Mouse (Mus musculus): ENCODE results near the gene Tas2r136. TPM values are rescaled to one million over a fixed set of nuclear protein-coding genes. Genes with fewer than 3 reads are reported as not detected.
A peak's percentile ranks its signal among the peaks of the same experiment; 100 is the strongest.

Tas2r136 gene
- polyA plus RNA-seq (2015; fragmentation: Nextera tagmentation; extraction: Ambion mirVana): not detected in 2 replicates

GRCm38 (mm10) chr6:132778062-132778461 is at the start of gene Tas2r136:
Tas2r136 (minus strand) TSS chr6:132778162.
- no peak for ATAC-seq (ENCODE audit: low read depth)
- Histone ChIP-seq H3K27ac (ENCODE audit: low read length) (no peak within 1 kb of the TSS), H3K9ac (ENCODE audit: low read length) (no peak within 1 kb of the TSS), H3K27me3 (ENCODE audit: control insufficient read depth, insufficient read depth, low read depth, low read length) (no peaks in the 10 kb centered on the region), H3K9me3 (ENCODE audit: control insufficient read depth, low read length) (no peaks in the 10 kb centered on the region), H3K4me1 (replicated peaks; ENCODE audit: control insufficient read depth, insufficient read depth, low read length) (no peaks in the 10 kb centered on the region), H3K4me3 (ENCODE audit: low read length) (no peak within 1 kb of the TSS), H3K4me2 (ENCODE audit: low read depth, low read length) (no peak within 1 kb of the TSS), H3K36me3 (ENCODE audit: control insufficient read depth, insufficient read depth, low read length) (no peaks in the 10 kb centered on the region)

DNA sequence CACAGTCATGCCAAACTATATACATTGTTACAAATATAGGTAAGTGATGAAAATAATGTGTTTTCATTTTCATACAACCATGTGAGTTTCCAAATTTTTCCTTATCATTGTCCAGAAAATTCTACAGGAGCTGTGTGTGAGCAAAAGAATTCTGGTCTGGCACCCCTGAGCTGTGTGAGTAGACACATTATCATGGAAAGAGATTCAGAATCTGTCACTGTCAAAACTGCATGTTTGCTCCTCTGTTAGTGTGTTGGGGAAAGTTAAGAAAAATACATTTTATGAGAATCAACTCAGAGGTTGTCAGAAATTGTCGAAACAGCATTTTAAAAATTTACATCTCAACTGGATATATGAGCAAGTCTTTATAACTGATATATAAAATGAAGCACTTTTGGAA is 24.6 kb upstream of the Tas2r136 start, which contains the start of gene Tas2r117:
Tas2r117 (plus strand) TSS at position 301 of the 400 bp plus-strand sequence.
- WGBS: 84% methylated on average over 1 of the region's 1 CpGs
- Histone ChIP-seq H3K4me2 (ENCODE audit: low read depth, low read length) (no peak within 1 kb of the TSS), H3K9ac (ENCODE audit: low read length) (no peak within 1 kb of the TSS), H3K27ac (ENCODE audit: low read length) (no peak within 1 kb of the TSS), H3K27me3 (ENCODE audit: control insufficient read depth, insufficient read depth, low read depth, low read length) (no peaks in the 10 kb centered on the region), H3K4me1 (replicated peaks; ENCODE audit: control insufficient read depth, insufficient read depth, low read length) (no peaks in the 10 kb centered on the region), H3K9me3 (ENCODE audit: control insufficient read depth, low read length) (no peaks in the 10 kb centered on the region), H3K4me3 (ENCODE audit: low read length) (no peak within 1 kb of the TSS), H3K36me3 (ENCODE audit: control insufficient read depth, insufficient read depth, low read length) (no peaks in the 10 kb centered on the region)
- no peak for ATAC-seq (ENCODE audit: low read depth)

- Histone ChIP-seq H3K36me3 (ENCODE audit: control insufficient read depth, insufficient read depth, low read length) (no peaks in the 10 kb centered on the region), H3K4me3 (ENCODE audit: low read length) (no peak overlapping the region), H3K27me3 (ENCODE audit: control insufficient read depth, insufficient read depth, low read depth, low read length) (no peaks in the 10 kb centered on the region), H3K9me3 (ENCODE audit: control insufficient read depth, low read length) (peaks cover 9% of the 10 kb centered on the region; the same call in 1 of the 2 replicates), H3K9ac (ENCODE audit: low read length) (no peak overlapping the region), H3K4me2 (ENCODE audit: low read depth, low read length) (no peak overlapping the region), H3K27ac (ENCODE audit: low read length) (no peak overlapping the region), H3K4me1 (replicated peaks; ENCODE audit: control insufficient read depth, insufficient read depth, low read length) (no peaks in the 10 kb centered on the region)
- 10% methylated on average over 1 of the region's 1 CpGs for WGBS
- peak; percentile 88 for ATAC-seq (ENCODE audit: low read depth)
Observed at GRCm38 (mm10) chr6:132795393-132795792, 17.4 kb upstream of the Tas2r136 start.

DNA sequence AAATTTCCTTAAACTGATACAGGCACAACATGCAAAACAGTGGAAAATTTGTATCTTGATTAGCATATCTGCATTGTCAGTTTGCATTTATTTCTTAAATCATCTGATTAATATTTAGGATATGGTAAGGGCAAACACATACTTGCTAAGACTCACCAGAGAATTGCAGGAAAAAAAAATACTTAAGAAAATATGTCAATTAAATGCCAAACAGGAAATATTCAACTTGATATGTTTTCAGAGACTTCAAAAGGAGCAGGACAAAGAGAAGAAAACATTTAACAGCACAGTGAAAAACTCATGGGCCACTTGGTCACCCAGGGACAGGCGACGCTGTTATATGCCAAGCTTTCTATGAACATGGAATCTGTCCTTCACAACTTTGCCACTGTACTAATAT is 16.1 kb downstream of the Tas2r136 start, which contains the start of gene Tas2r102:
Tas2r102 (plus strand) TSS at position 301 of the 400 bp plus-strand sequence.
- WGBS: 81% methylated on average over 2 of the region's 2 CpGs
- H3K27me3 ChIP-seq (ENCODE audit: control insufficient read depth, insufficient read depth, low read depth, low read length): no peaks in the 10 kb centered on the region

DNA sequence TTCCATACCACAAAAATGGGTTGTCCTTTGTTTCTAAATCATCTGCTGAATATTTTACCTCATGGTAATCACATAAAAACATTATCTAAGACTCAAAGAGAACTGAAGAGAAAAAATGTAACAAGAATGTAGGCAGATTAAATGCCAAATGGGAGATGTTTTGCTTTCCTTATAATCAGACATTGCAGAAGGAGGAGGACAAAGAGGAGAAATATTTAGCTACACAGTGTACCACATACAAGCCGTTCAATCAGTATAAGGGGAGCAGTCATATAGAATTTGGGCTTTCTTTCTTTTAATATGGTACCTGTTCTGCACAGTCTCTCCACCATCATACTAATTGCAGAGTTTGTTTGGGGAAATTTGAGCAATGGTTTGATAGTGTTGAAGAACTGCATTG is 23.5 kb downstream of the Tas2r136 start, which contains the start of gene Tas2r124:
Tas2r124 (plus strand) TSS at position 301 of the 400 bp plus-strand sequence.
- Histone ChIP-seq H3K36me3 (ENCODE audit: control insufficient read depth, insufficient read depth, low read length) (no peaks in the 10 kb centered on the region), H3K9ac (ENCODE audit: low read length) (no peak within 1 kb of the TSS), H3K4me3 (ENCODE audit: low read length) (no peak within 1 kb of the TSS), H3K27ac (ENCODE audit: low read length) (no peak within 1 kb of the TSS), H3K9me3 (ENCODE audit: control insufficient read depth, low read length) (no peaks in the 10 kb centered on the region), H3K27me3 (ENCODE audit: control insufficient read depth, insufficient read depth, low read depth, low read length) (no peaks in the 10 kb centered on the region), H3K4me2 (ENCODE audit: low read depth, low read length) (no peak within 1 kb of the TSS), H3K4me1 (replicated peaks; ENCODE audit: control insufficient read depth, insufficient read depth, low read length) (no peaks in the 10 kb centered on the region)
- 76% methylated on average over 1 of the region's 1 CpGs for WGBS
- ATAC-seq (ENCODE audit: low read depth): no peak

More for the DNA sequence above, 16.1 kb downstream of the Tas2r136 start, which contains the start of gene Tas2r102:
- ATAC-seq (ENCODE audit: low read depth): no peak
- Histone ChIP-seq H3K9me3 (ENCODE audit: control insufficient read depth, low read length) (no peaks in the 10 kb centered on the region), H3K9ac (ENCODE audit: low read length) (no peak within 1 kb of the TSS), H3K27ac (ENCODE audit: low read length) (no peak within 1 kb of the TSS), H3K4me2 (ENCODE audit: low read depth, low read length) (no peak within 1 kb of the TSS), H3K4me1 (replicated peaks; ENCODE audit: control insufficient read depth, insufficient read depth, low read length) (no peaks in the 10 kb centered on the region), H3K36me3 (ENCODE audit: control insufficient read depth, insufficient read depth, low read length) (no peaks in the 10 kb centered on the region), H3K4me3 (ENCODE audit: low read length) (no peak within 1 kb of the TSS)

DNA sequence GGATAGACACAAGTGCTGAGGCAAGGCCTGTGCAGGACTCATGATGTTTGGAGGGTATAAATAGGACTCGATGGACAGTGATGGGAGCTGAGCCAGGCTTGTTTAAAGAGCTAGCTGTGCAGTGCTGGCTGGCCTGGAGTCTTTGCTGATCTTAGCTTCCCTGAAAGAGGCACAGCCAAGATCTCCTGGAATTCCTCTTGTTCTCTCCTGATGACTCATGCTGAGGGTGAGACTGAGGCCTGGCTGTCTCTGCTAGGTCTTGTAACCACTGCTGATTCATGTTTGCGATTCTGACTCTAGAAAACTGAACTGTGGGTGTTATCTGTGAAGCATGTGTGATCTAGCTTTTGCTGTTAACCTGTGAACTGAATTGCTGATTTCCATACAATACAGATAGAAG is 27.8 kb downstream of the Tas2r136 start:
- no peak for ATAC-seq (ENCODE audit: low read depth)
- Histone ChIP-seq H3K4me2 (ENCODE audit: low read depth, low read length) (no peak overlapping the region), H3K4me3 (ENCODE audit: low read length) (no peak overlapping the region), H3K9me3 (ENCODE audit: control insufficient read depth, low read length) (no peaks in the 10 kb centered on the region), H3K9ac (ENCODE audit: low read length) (no peak overlapping the region), H3K27me3 (ENCODE audit: control insufficient read depth, insufficient read depth, low read depth, low read length) (no peaks in the 10 kb centered on the region), H3K4me1 (replicated peaks; ENCODE audit: control insufficient read depth, insufficient read depth, low read length) (no peaks in the 10 kb centered on the region), H3K36me3 (ENCODE audit: control insufficient read depth, insufficient read depth, low read length) (no peaks in the 10 kb centered on the region), H3K27ac (ENCODE audit: low read length) (no peak overlapping the region)
- WGBS: 86% methylated on average over 2 of the region's 2 CpGs

DNA sequence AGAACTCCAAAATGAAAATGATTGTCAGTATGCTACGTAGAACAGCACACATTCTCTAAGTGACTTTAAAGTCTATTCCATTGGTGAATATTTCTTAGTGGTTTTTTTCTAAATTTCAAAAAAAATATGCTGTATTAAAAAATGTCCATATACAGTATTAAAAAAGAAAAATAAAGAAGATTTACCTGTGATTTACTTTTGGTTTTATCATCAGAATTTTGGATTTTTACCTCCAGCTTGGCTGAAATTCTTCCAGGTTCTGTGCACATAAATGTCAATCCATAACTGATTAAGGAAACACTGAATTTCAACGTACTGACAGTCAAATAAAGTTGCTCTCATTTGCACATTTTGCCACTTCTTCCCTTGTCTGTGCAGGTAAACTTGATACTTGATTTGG is 40.0 kb downstream of the Tas2r136 start, which contains the start of gene Tas2r115:
Tas2r115 (minus strand) TSS at position 101 of the 400 bp plus-strand sequence.
- 55% methylated on average over 2 of the region's 2 CpGs for WGBS

More for the DNA sequence above, 40.0 kb downstream of the Tas2r136 start, which contains the start of gene Tas2r115:
- H3K27me3 ChIP-seq (ENCODE audit: control insufficient read depth, insufficient read depth, low read depth, low read length): no peaks in the 10 kb centered on the region
- no peaks in the 10 kb centered on the region for H3K4me1 ChIP-seq (replicated peaks; ENCODE audit: control insufficient read depth, insufficient read depth, low read length)
- H3K27ac ChIP-seq (ENCODE audit: low read length): no peak within 1 kb of the TSS
- H3K36me3 ChIP-seq (ENCODE audit: control insufficient read depth, insufficient read depth, low read length): no peaks in the 10 kb centered on the region
- ATAC-seq (ENCODE audit: low read depth): no peak
- H3K4me3 ChIP-seq (ENCODE audit: low read length): no peak within 1 kb of the TSS
- no peaks in the 10 kb centered on the region for H3K9me3 ChIP-seq (ENCODE audit: control insufficient read depth, low read length)
- H3K4me2 ChIP-seq (ENCODE audit: low read depth, low read length): no peak within 1 kb of the TSS
- no peak within 1 kb of the TSS for H3K9ac ChIP-seq (ENCODE audit: low read length)

Other genes starting within 250 kb of the Tas2r136 start
- not detected in 2 replicates for gene Prh1, start 208.4 kb downstream of the Tas2r136 start, polyA plus RNA-seq (2015; fragmentation: Nextera tagmentation; extraction: Ambion mirVana)
- gene Prp2, start 182.2 kb downstream of the Tas2r136 start, polyA plus RNA-seq (2015; fragmentation: Nextera tagmentation; extraction: Ambion mirVana): not detected in 2 replicates
- not detected in 2 replicates for gene A630073D07Rik, start 126.6 kb downstream of the Tas2r136 start, polyA plus RNA-seq (2015; fragmentation: Nextera tagmentation; extraction: Ambion mirVana)
- gene Tas2r120, start 121.2 kb downstream of the Tas2r136 start, polyA plus RNA-seq (2015; fragmentation: Nextera tagmentation; extraction: Ambion mirVana): not detected in 2 replicates
- not detected in 2 replicates for gene Tas2r121, start 77.2 kb downstream of the Tas2r136 start, polyA plus RNA-seq (2015; fragmentation: Nextera tagmentation; extraction: Ambion mirVana)
- gene Tas2r122, start 66.2 kb downstream of the Tas2r136 start, polyA plus RNA-seq (2015; fragmentation: Nextera tagmentation; extraction: Ambion mirVana): not detected in 2 replicates
- gene Tas2r115, start 40.1 kb downstream of the Tas2r136 start, polyA plus RNA-seq (2015; fragmentation: Nextera tagmentation; extraction: Ambion mirVana): not detected in 2 replicates
- not detected in 2 replicates for gene Tas2r124, start 23.4 kb downstream of the Tas2r136 start, polyA plus RNA-seq (2015; fragmentation: Nextera tagmentation; extraction: Ambion mirVana)
- gene Tas2r102, start 16.0 kb downstream of the Tas2r136 start, polyA plus RNA-seq (2015; fragmentation: Nextera tagmentation; extraction: Ambion mirVana): not detected in 2 replicates
- gene Tas2r117, start 24.7 kb upstream of the Tas2r136 start, polyA plus RNA-seq (2015; fragmentation: Nextera tagmentation; extraction: Ambion mirVana): not detected in 2 replicates
- not detected in 2 replicates for gene Tas2r123, start 69.0 kb upstream of the Tas2r136 start, polyA plus RNA-seq (2015; fragmentation: Nextera tagmentation; extraction: Ambion mirVana)
- not detected in 2 replicates for gene Tas2r116, start 77.3 kb upstream of the Tas2r136 start, polyA plus RNA-seq (2015; fragmentation: Nextera tagmentation; extraction: Ambion mirVana)
- gene Tas2r110, start 89.8 kb upstream of the Tas2r136 start, polyA plus RNA-seq (2015; fragmentation: Nextera tagmentation; extraction: Ambion mirVana): not detected in 2 replicates
- not detected in 2 replicates for gene Tas2r113, start 114.8 kb upstream of the Tas2r136 start, polyA plus RNA-seq (2015; fragmentation: Nextera tagmentation; extraction: Ambion mirVana)
- gene Tas2r125, start 131.5 kb upstream of the Tas2r136 start, polyA plus RNA-seq (2015; fragmentation: Nextera tagmentation; extraction: Ambion mirVana): not detected in 2 replicates
- gene Tas2r129, start 172.9 kb upstream of the Tas2r136 start, polyA plus RNA-seq (2015; fragmentation: Nextera tagmentation; extraction: Ambion mirVana): not detected in 2 replicates
- not detected in 2 replicates for gene Tas2r131, start 179.8 kb upstream of the Tas2r136 start, polyA plus RNA-seq (2015; fragmentation: Nextera tagmentation; extraction: Ambion mirVana)
- not detected in 2 replicates for gene Tas2r109, start 202.8 kb upstream of the Tas2r136 start, polyA plus RNA-seq (2015; fragmentation: Nextera tagmentation; extraction: Ambion mirVana)

All from lung, embryonic 16.5 days (tissue).